25 mouse cellular contexts compared by ENCODE assay signal in the genomic region with DNA sequence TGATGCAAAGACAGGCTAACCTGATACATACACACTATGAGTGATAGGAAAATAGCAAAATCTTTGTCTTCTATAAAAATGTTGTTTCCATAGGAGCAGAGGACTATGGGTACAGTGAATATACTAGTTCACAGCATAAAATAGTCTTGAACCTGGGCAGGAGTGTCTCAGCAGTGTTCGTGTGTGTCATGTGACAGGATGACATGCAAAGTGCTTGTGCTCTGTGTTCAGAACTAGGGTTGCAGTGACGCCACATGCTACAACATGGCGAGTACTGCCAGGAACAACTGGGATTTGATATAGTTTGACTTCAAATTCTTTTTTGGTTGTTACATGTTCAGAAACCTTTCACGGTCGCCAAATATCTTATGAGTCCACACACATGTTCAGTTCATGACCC.
"Had no signal": no experiment of that assay in that cellular context is flagged by ENCODE, and none has a peak within 500 bp of the region (broad histone marks: within the 10 kb centered on the region; RNA-seq: fewer than 3 reads in every experiment).

No protein-coding gene starts in this region.

- H3K4me3 ChIP-seq: gastrocnemius, adult 2 months; heart, adult 2 months; heart, embryonic 13.5 days; heart, embryonic 15.5 days; hindbrain, embryonic 10.5 days; hindbrain, embryonic 12.5 days; intestine, embryonic 15.5 days; layer of hippocampus, adult 2 months; left cerebral cortex, adult 2 months; limb, embryonic 13.5 days; limb, embryonic 15.5 days had no signal

- ATAC-seq: forebrain, postnatal 0 days; hindbrain, embryonic 16.5 days; inflammation-experienced regulatory T-cells, adult 6 months; intestine, embryonic 15.5 days; intestine, postnatal 0 days had no signal

- H3K4me2 ChIP-seq: heart, embryonic 11.5 days; heart, embryonic 13.5 days; heart, embryonic 15.5 days; hindbrain, embryonic 12.5 days; hindbrain, embryonic 14.5 days; intestine, embryonic 15.5 days; limb, embryonic 13.5 days; limb, embryonic 15.5 days had no signal

- H3K9me3 ChIP-seq: heart, embryonic 13.5 days; heart, embryonic 15.5 days; hindbrain, embryonic 10.5 days; hindbrain, embryonic 12.5 days; intestine, embryonic 15.5 days; limb, embryonic 13.5 days; limb, embryonic 15.5 days had no signal

- H3K9ac ChIP-seq: forebrain, postnatal 0 days; heart, embryonic 13.5 days; heart, embryonic 15.5 days; hindbrain, embryonic 12.5 days; hindbrain, embryonic 14.5 days; intestine, embryonic 15.5 days; limb, embryonic 13.5 days; limb, embryonic 15.5 days had no signal

- H3K4me1 ChIP-seq: hindbrain, embryonic 10.5 days; hindbrain, embryonic 12.5 days; intestine, embryonic 15.5 days; limb, embryonic 13.5 days; limb, embryonic 15.5 days had no signal

- H3K36me3 ChIP-seq: heart, embryonic 13.5 days; heart, embryonic 15.5 days; hindbrain, embryonic 10.5 days; hindbrain, embryonic 12.5 days; intestine, embryonic 15.5 days; limb, embryonic 13.5 days; limb, embryonic 15.5 days had no signal

- DNase-seq: forebrain, postnatal 0 days; gastrocnemius, adult 2 months; gastrocnemius, postnatal 10 days; gastrocnemius, postnatal 25 days; heart, adult 2 months; heart, postnatal 4 days; kidney, adult 18-20 months; kidney, adult 8-10 months; kidney, postnatal 10 days; kidney, postnatal 25 days; kidney, postnatal 4 days had no signal

- H3K27me3 ChIP-seq: heart, embryonic 13.5 days; heart, embryonic 15.5 days; hindbrain, embryonic 12.5 days; intestine, embryonic 15.5 days; limb, embryonic 13.5 days; limb, embryonic 15.5 days had no signal

- H3K27ac ChIP-seq: gastrocnemius, adult 2 months; heart, adult 2 months; heart, embryonic 13.5 days; heart, embryonic 15.5 days; hindbrain, embryonic 10.5 days; hindbrain, embryonic 12.5 days; hindbrain, embryonic 14.5 days; intestine, embryonic 15.5 days; layer of hippocampus, adult 2 months; left cerebral cortex, adult 2 months; limb, embryonic 13.5 days; limb, embryonic 15.5 days had no signal
